Mouse (Mus musculus): Measurements from ENCODE around the gene Uroc1. TPM values are rescaled to one million over a fixed set of nuclear protein-coding genes. Genes with fewer than 3 reads are reported as not detected.
A peak's percentile ranks its signal among the peaks of the same experiment; 100 is the strongest.

Uroc1 gene
- polyA plus RNA-seq (2014; fragmentation: Nextera tagmentation; extraction: Ambion mirVana), result not detected in 2 replicates

GRCm38 (mm10) chr6:90332561-90333425 is at the start of gene Uroc1:
Gene Uroc1 (plus strand): TSS chr6:90333284.
- no peaks in the 10 kb centered on the region for H3K4me1 ChIP-seq (ENCODE audit: control insufficient read depth, insufficient read depth, low read length)
- H3K4me3 ChIP-seq (ENCODE audit: low read depth, low read length), result no peak within 1 kb of the TSS
- no peak within 1 kb of the TSS for H3K27ac ChIP-seq (ENCODE audit: low read depth, low read length)
- ATAC-seq (ENCODE audit: low read depth), result no peak
- no peak within 1 kb of the TSS for H3K9ac ChIP-seq (replicated peaks; ENCODE audit: low read depth, low read length)
- H3K9me3 ChIP-seq (ENCODE audit: control insufficient read depth, low read length), result no peaks in the 10 kb centered on the region
- H3K4me2 ChIP-seq (ENCODE audit: low read depth, low read length), result no peak within 1 kb of the TSS
- H3K27me3 ChIP-seq (ENCODE audit: control insufficient read depth, insufficient read depth, low read length), result no peaks in the 10 kb centered on the region
- H3K36me3 ChIP-seq (ENCODE audit: control insufficient read depth, insufficient read depth, low read length), result no peaks in the 10 kb centered on the region
- WGBS, result 89% methylated on average over 7 of the region's 7 CpGs

DNA sequence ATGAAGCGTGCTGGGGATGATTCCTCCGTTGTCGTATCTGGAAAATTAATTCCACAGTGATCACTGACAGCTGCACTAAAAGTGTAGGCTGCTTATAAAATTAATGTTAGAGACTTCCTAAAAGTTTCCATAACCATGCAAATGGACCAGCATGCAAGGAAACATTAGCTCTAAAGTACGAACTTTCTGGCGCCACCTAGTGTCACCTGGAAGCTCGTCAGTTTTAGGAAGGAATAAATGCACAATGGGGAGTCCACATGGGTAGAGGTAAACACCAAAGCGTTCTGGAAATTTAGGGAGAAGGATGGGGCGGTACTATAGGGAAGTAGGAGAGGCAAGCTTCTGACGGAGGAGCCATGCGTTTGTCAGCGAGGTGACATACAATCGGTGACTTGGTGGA is 44.8 kb upstream of the Uroc1 start:
- H3K27ac ChIP-seq (ENCODE audit: low read depth, low read length), result no peak overlapping the region
- H3K4me3 ChIP-seq (ENCODE audit: low read depth, low read length), result no peak overlapping the region
- ATAC-seq (ENCODE audit: low read depth), result no peak
- H3K9me3 ChIP-seq (ENCODE audit: control insufficient read depth, low read length), result no peaks in the 10 kb centered on the region
- H3K4me1 ChIP-seq (ENCODE audit: control insufficient read depth, insufficient read depth, low read length), result no peaks in the 10 kb centered on the region
- no peak overlapping the region for H3K9ac ChIP-seq (replicated peaks; ENCODE audit: low read depth, low read length)
- no peak overlapping the region for H3K4me2 ChIP-seq (ENCODE audit: low read depth, low read length)
- whole genome bisulfite sequencing, result 59% methylated on average over 12 of the region's 12 CpGs
- no peaks in the 10 kb centered on the region for H3K36me3 ChIP-seq (ENCODE audit: control insufficient read depth, insufficient read depth, low read length)
- H3K27me3 ChIP-seq (ENCODE audit: control insufficient read depth, insufficient read depth, low read length), result no peaks in the 10 kb centered on the region

- Histone ChIP-seq H3K9ac (replicated peaks; ENCODE audit: low read depth, low read length) (no peak within 1 kb of the TSS), H3K4me1 (ENCODE audit: control insufficient read depth, insufficient read depth, low read length) (no peaks in the 10 kb centered on the region), H3K27me3 (ENCODE audit: control insufficient read depth, insufficient read depth, low read length) (no peaks in the 10 kb centered on the region), H3K9me3 (ENCODE audit: control insufficient read depth, low read length) (no peaks in the 10 kb centered on the region), H3K27ac (ENCODE audit: low read depth, low read length) (no peak within 1 kb of the TSS), H3K4me3 (ENCODE audit: low read depth, low read length) (no peak within 1 kb of the TSS), H3K36me3 (ENCODE audit: control insufficient read depth, insufficient read depth, low read length) (no peaks in the 10 kb centered on the region), H3K4me2 (ENCODE audit: low read depth, low read length) (no peak within 1 kb of the TSS)
- ATAC-seq (ENCODE audit: low read depth), result no peak
- 95% methylated on average over 1 of the region's 1 CpGs for WGBS
Measured at GRCm38 (mm10) chr6:90300919-90301318, 32.2 kb upstream of the Uroc1 start, which contains the start of gene BC048671. Gene BC048671 (plus strand): TSS chr6:90301219.

DNA sequence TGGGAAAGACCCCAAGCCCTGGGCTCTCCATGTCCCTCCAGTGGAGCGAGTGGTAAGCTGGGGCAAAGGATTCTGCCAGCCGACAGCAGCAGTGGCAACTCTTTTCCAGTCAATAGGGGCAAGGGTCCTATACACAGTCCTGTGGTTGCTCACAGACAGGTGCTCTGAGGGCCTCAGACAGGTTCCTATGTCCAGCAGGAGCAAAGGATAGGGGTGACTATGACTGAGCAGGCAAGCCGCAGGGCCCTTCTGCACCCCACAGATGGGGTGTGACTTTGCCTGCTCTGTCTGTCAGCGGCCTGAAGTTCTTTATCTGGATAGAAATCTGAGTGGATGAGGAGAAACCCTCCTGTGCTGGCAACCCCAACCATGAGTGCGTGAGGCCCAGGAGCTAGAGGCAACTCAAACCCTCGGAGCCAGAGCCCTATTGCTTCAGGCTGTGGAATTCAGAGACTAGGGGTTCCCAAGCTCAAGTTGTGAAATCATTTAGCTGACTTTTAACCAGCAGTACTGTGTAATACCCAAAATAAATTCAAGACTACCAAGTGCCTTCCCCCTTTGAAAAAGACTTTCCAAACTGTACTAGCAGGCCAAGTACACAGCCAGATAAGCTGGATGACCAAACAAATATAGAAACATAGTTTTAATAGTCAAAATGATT is 26.6 kb upstream of the Uroc1 start:
- 88% methylated on average over 6 of the region's 6 CpGs for WGBS
- H3K4me2 ChIP-seq (ENCODE audit: low read depth, low read length), result no peak overlapping the region

GRCm38 (mm10) chr6:90308839-90309778 is 24.0 kb upstream of the Uroc1 start:
- no peak overlapping the region for H3K4me2 ChIP-seq (ENCODE audit: low read depth, low read length)
- 85% methylated on average over 87 of the region's 87 CpGs for WGBS
- H3K9me3 ChIP-seq (ENCODE audit: control insufficient read depth, low read length), result no peaks in the 10 kb centered on the region
- ATAC-seq (ENCODE audit: low read depth), result no peak
- H3K4me3 ChIP-seq (ENCODE audit: low read depth, low read length), result no peak overlapping the region
- H3K27ac ChIP-seq (ENCODE audit: low read depth, low read length), result no peak overlapping the region
- no peaks in the 10 kb centered on the region for H3K4me1 ChIP-seq (ENCODE audit: control insufficient read depth, insufficient read depth, low read length)
- no peak overlapping the region for H3K9ac ChIP-seq (replicated peaks; ENCODE audit: low read depth, low read length)
- H3K36me3 ChIP-seq (ENCODE audit: control insufficient read depth, insufficient read depth, low read length), result no peaks in the 10 kb centered on the region
- no peaks in the 10 kb centered on the region for H3K27me3 ChIP-seq (ENCODE audit: control insufficient read depth, insufficient read depth, low read length)

More for the DNA sequence above, 26.6 kb upstream of the Uroc1 start:
- no peak for ATAC-seq (ENCODE audit: low read depth)
- H3K4me1 ChIP-seq (ENCODE audit: control insufficient read depth, insufficient read depth, low read length), result no peaks in the 10 kb centered on the region
- no peak overlapping the region for H3K4me3 ChIP-seq (ENCODE audit: low read depth, low read length)
- H3K9me3 ChIP-seq (ENCODE audit: control insufficient read depth, low read length), result no peaks in the 10 kb centered on the region
- H3K9ac ChIP-seq (replicated peaks; ENCODE audit: low read depth, low read length), result no peak overlapping the region
- no peaks in the 10 kb centered on the region for H3K36me3 ChIP-seq (ENCODE audit: control insufficient read depth, insufficient read depth, low read length)
- H3K27me3 ChIP-seq (ENCODE audit: control insufficient read depth, insufficient read depth, low read length), result no peaks in the 10 kb centered on the region
- H3K27ac ChIP-seq (ENCODE audit: low read depth, low read length), result no peak overlapping the region

- Histone ChIP-seq H3K4me2 (ENCODE audit: low read depth, low read length) (no peak overlapping the region), H3K9me3 (ENCODE audit: control insufficient read depth, low read length) (no peaks in the 10 kb centered on the region), H3K27me3 (ENCODE audit: control insufficient read depth, insufficient read depth, low read length) (no peaks in the 10 kb centered on the region), H3K9ac (replicated peaks; ENCODE audit: low read depth, low read length) (no peak overlapping the region), H3K36me3 (ENCODE audit: control insufficient read depth, insufficient read depth, low read length) (no peaks in the 10 kb centered on the region), H3K4me1 (ENCODE audit: control insufficient read depth, insufficient read depth, low read length) (0 out of 2 replicates have a peak, but pooled peaks cover 3% of the 10 kb centered on the region), H3K4me3 (ENCODE audit: low read depth, low read length) (no peak overlapping the region), H3K27ac (ENCODE audit: low read depth, low read length) (no peak overlapping the region)
- no peak for ATAC-seq (ENCODE audit: low read depth)
- WGBS, result 86% methylated on average over 5 of the region's 5 CpGs
Measured at GRCm38 (mm10) chr6:90315961-90316360, 17.1 kb upstream of the Uroc1 start.

GRCm38 (mm10) chr6:90317510-90318258 is 15.4 kb upstream of the Uroc1 start:
- ATAC-seq (ENCODE audit: low read depth), result peak; percentile 65; the same call in 1 of the 2 replicates
- WGBS, result 39% methylated on average over 2 of the region's 2 CpGs
- Histone ChIP-seq H3K4me2 (ENCODE audit: low read depth, low read length) (no peak overlapping the region), H3K27ac (ENCODE audit: low read depth, low read length) (no peak overlapping the region), H3K4me3 (ENCODE audit: low read depth, low read length) (no peak overlapping the region), H3K9me3 (ENCODE audit: control insufficient read depth, low read length) (no peaks in the 10 kb centered on the region), H3K36me3 (ENCODE audit: control insufficient read depth, insufficient read depth, low read length) (no peaks in the 10 kb centered on the region), H3K27me3 (ENCODE audit: control insufficient read depth, insufficient read depth, low read length) (no peaks in the 10 kb centered on the region), H3K4me1 (ENCODE audit: control insufficient read depth, insufficient read depth, low read length) (0 out of 2 replicates have a peak, but pooled peaks cover 3% of the 10 kb centered on the region), H3K9ac (replicated peaks; ENCODE audit: low read depth, low read length) (no peak overlapping the region)

GRCm38 (mm10) chr6:90319019-90319418 is 14.1 kb upstream of the Uroc1 start:
- WGBS, result 94% methylated on average over 2 of the region's 2 CpGs
- no peak overlapping the region for H3K9ac ChIP-seq (replicated peaks; ENCODE audit: low read depth, low read length)
- H3K27me3 ChIP-seq (ENCODE audit: control insufficient read depth, insufficient read depth, low read length), result no peaks in the 10 kb centered on the region
- H3K36me3 ChIP-seq (ENCODE audit: control insufficient read depth, insufficient read depth, low read length), result no peaks in the 10 kb centered on the region
- no peak overlapping the region for H3K27ac ChIP-seq (ENCODE audit: low read depth, low read length)
- no peaks in the 10 kb centered on the region for H3K9me3 ChIP-seq (ENCODE audit: control insufficient read depth, low read length)
- H3K4me1 ChIP-seq (ENCODE audit: control insufficient read depth, insufficient read depth, low read length), result 0 out of 2 replicates have a peak, but pooled peaks cover 3% of the 10 kb centered on the region
- ATAC-seq (ENCODE audit: low read depth), result no peak
- no peak overlapping the region for H3K4me2 ChIP-seq (ENCODE audit: low read depth, low read length)
- no peak overlapping the region for H3K4me3 ChIP-seq (ENCODE audit: low read depth, low read length)
